Mouse (Mus musculus): ENCODE measurements around the gene Vat1l. TPM values are rescaled to one million over a fixed set of nuclear protein-coding genes. Genes with fewer than 3 reads are reported as not detected.
A peak's percentile ranks its signal among the peaks of the same experiment; 100 is the strongest.

Gene Vat1l
- total RNA-seq, 2 experiments from 2014 or later: 9.8 to 14.0 TPM

- no peak for DNase-seq
These were observed 90.3 kb downstream of the Vat1l start for GRCm38 (mm10) chr8:114295749-114296067.

DNA sequence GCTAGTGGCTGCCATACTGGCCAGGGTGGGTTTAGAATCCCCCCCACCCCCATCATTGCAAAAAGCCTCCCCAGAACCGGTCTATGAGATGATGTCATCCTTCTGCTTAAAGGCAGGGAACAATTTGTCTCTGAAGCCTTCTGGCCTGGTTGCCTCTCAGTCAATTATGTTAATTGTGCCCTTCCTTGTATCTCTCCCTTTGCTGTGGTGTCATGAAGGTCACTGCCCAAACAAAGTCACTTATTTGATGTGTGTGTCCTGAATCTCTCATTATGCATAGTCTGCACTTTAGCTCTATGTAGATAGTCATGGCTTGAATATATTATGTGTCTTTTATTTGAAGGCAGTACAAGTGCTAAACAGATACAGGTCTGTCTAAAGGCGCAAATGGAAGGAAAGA is 92.8 kb downstream of the Vat1l start:
- no peak for DNase-seq

GRCm38 (mm10) chr8:114300072-114300471 is 94.7 kb downstream of the Vat1l start:
- no peak for DNase-seq

- DNase-seq: no peak
These were observed 100.9 kb downstream of the Vat1l start for GRCm38 (mm10) chr8:114306296-114306695.

- no peak for DNase-seq
These were observed 109.4 kb downstream of the Vat1l start for GRCm38 (mm10) chr8:114314669-114315325.

DNA sequence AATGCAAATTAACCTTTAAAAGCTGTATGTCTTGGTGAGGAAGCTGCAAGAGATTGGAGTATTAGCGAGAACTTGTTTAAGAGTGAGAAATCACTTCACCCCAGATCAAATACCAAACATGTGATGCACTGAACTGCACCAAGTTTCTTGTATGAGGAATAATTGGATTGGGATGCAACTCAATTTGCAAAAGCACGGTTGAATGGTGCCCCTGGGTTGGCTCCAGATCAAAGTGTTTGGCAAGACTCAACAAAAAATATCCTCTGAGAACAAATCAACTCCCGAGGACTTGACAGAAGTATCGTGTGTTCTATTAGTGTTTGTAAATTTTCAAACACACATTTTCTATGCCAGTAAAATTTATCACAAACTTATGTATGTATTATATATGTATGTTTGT is 112.7 kb downstream of the Vat1l start:
- no peak for DNase-seq

DNA sequence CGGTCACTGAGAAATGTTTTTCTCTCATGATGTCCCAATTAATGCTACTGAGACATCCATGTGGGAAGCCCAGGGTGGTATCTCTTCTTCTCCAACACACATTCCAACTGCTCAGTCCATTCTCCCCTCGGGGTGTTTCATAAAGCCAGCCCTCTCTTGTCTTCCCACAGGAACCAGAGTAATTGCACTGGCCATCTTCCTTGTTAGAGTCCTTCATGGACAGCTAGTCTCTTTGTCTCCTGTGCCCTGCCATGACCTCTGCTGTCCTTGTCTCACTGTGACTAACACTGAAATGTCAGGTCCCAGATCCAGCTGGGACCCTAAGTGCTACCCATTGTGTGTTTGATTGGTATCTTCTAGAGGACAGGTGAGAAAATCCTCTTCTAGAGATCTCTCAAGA is 116.7 kb downstream of the Vat1l start:
- DNase-seq: no peak

GRCm38 (mm10) chr8:114331928-114332327 is 126.5 kb downstream of the Vat1l start:
- DNase-seq: no peak

DNA sequence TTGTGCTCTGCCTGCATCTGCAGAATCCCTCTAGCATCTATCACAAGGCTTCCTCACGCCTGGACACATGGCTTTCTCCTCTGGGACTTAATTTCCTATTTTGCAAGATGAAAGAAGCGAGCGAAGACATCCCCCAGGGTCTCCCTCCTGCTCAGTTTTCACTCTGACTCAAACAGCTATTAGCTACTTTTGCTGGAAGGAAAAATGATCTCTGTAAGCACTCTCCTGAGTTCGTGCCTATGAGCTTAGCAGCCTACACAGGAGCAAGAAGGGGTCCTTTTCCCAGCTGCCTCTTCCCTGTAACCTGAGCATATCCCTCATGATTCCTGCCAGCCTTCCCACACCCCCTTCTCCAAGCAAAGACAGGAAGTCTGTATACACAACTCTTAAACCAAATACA is 127.5 kb downstream of the Vat1l start:
- DNase-seq: no peak

- DNase-seq: no peak
These were observed 130.3 kb downstream of the Vat1l start for GRCm38 (mm10) chr8:114335721-114336120.

DNA sequence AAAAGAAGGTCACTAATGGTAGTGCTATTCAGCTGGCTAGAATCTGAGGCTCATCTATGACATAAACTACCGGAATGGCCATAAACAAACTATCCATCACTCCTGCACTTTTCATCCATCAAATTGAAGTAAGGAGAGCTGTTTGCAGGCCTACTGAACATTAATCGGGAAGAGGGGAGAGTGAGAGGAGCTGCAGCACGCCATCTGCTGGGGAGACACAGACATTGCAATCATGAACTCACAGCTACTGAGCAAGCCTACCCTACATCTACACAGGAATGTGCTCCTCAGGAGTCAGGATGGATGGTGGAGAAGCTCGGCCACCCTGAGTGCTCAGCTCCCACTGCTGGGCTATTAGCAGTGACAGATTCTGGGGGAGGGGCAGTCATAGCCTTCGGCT is 136.9 kb downstream of the Vat1l start:
- peak in 1 of 2 experiments; percentile 24 for DNase-seq

GRCm38 (mm10) chr8:114344789-114345188 is 139.4 kb downstream of the Vat1l start:
- no peak for DNase-seq

GRCm38 (mm10) chr8:114346045-114346444 is 140.6 kb downstream of the Vat1l start:
- DNase-seq: no peak

DNA sequence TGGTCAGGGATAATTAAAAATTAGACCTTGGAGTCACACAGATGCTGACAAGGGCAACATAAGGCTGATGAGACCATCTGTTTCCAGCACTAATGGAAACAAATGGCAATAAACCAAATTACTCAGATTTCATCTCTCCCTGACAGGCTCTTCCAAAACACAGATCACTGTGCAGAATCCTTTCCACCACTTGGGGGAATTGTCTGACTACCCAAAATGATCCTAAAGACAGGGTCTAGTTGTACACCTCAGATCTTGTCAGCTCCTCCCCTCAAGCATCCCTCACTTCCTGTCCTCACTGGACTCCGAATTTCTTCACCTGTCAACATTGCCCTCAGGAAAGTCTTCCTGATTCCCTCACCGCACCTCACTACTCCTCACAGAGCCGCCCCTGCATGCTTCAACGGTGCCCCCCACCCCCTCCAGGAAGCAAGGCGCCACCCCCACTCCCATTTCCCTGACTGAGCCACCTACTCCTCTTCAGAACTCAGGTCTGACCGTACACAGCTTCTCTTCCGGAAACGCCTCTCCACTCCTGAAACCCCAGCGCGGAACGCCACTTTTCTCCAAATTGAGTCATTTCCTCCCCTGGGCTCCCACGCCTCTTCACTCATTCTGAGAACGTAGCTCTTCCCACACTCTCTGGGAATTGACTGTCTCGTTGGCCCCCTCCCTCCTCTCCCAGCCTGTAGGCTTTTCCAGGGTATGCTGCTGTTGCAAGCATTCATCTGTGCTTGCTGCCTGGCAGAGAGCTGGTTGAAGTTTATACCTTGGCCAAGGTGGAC is 146.4 kb downstream of the Vat1l start:
- no peak for DNase-seq

DNA sequence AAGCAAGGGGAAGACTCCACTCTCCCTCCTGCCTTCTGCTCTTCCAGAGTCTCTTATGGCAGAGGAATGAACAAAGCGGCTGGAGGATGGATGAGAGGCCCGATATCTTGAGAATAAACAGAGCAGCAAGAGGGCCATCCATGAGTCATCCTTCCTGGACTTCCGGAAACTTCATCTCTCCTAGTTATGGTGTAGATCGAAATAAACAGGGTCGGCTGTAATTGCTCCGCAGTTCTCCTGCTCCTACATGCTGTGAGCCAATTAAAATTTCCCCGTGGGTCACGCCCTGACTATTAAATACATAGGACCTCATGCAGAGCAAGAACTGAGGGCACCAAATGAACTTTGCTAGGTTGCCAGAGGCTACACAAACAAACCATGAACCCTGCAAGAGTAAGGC is 155.1 kb downstream of the Vat1l start:
- DNase-seq: no peak

DNA sequence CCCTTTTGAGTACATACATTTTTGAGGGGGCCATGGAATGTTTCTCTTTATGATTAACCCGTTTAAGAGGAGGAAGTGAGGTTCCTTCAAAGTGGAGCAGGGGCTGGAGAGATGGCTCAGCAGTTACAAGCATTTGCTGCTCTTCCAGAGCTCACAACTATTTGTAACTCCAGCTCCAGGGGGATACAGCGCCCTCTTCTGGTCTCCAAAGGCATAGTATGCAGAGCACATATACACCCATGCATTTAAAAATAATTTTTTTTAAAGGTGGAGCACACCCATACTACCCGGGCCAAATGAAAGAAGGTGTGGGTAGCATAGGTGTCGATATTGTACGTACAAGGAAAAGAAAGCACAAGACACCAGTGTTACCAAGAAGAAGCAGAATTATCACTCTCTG is 157.8 kb downstream of the Vat1l start:
- no peak for DNase-seq

GRCm38 (mm10) chr8:114363656-114364055 is 158.2 kb downstream of the Vat1l start:
- DNase-seq: no peak

- DNase-seq: peak; percentile 81 to 82
These were observed 163.9 kb downstream of the Vat1l start for GRCm38 (mm10) chr8:114369038-114369976.

DNA sequence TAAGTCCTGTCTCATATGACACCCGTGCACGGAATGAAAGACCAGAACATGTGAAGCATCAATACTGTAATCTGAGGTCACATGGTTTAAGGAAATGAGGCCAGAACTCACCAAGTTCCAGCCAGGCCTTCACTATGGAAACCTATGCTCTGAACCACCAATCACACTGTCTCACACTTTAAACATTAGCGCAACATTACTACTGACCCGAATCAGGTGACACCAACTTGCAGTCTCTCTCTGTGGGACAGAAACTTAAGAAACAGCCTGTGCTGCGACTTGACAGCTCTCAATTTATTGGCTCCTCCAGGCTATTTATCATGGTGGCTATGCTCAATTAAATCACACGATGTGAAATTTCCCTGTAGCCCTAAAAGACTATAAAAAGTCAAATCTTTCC is 169.0 kb downstream of the Vat1l start:
- no peak for DNase-seq

DNA sequence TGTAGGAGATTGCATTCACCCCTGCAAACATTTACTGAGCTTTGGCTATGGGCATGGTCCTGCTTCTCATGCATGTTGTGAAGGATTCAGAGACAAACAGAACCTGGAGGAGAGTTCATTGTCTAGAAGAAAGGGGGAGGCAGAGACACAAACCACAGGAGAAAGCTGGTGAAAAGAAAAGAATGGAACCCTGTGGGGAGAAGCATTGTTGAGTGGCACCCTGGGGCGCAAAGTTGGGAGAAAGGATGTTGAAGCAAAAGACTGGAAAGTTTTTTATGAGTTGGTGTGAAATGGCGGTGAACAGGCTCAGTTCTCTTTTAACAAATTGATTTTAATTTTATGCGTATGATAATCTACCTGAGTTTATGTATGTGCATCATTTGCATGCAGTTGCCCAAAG is 178.8 kb downstream of the Vat1l start:
- no peak for DNase-seq

- DNase-seq: no peak
These were observed 182.1 kb downstream of the Vat1l start for GRCm38 (mm10) chr8:114387494-114387893.

GRCm38 (mm10) chr8:114390465-114391254 is 185.2 kb downstream of the Vat1l start:
- peak in 1 of 2 experiments; percentile 38 for DNase-seq

Data from adrenal gland, postnatal 36 days (tissue).